Mouse (Mus musculus): ENCODE measurements around the gene Pde4d. TPM values are rescaled to one million over a fixed set of nuclear protein-coding genes. Genes with fewer than 3 reads are reported as not detected.

Pde4d gene
- polyA plus RNA-seq, 2 experiments, result 11.7 to 17.3 TPM

GRCm38 (mm10) chr13:109695098-109695497, 1245.3 kb downstream of the Pde4d start:
- Histone ChIP-seq H3K36me3 (ENCODE audit: control insufficient read depth, insufficient read depth, low read length) (no peaks in the 10 kb centered on the region), H3K4me2 (replicated peaks; ENCODE audit: low read depth, low read length, severe bottlenecking) (no peak overlapping the region), H3K27ac (replicated peaks; ENCODE audit: low read depth, low read length) (no peak overlapping the region), H3K9ac (ENCODE audit: low read depth, low read length, severe bottlenecking) (no peak overlapping the region), H3K4me3 (replicated peaks; ENCODE audit: low read length) (no peak overlapping the region), H3K4me1 (ENCODE audit: control insufficient read depth, insufficient read depth, low read length) (peaks cover 9% of the 10 kb centered on the region), H3K9me3 (ENCODE audit: control insufficient read depth, low read length) (no peaks in the 10 kb centered on the region), H3K27me3 (ENCODE audit: control insufficient read depth, insufficient read depth, low read length) (no peaks in the 10 kb centered on the region)
- no peak for DNase-seq (ENCODE audit: low spot score)
- WGBS, result 47% methylated on average over 6 of the region's 6 CpGs
- no peak for ATAC-seq (ENCODE audit: low FRiP score, low read depth)
- no peak for TF ChIP-seq POLR2A (IDR thresholded peaks at IDR 0.05; ENCODE audit: borderline replicate concordance, extremely low read depth, insufficient read depth, insufficient read length)

GRCm38 (mm10) chr13:109706141-109706540, 1256.4 kb downstream of the Pde4d start:
- TF ChIP-seq POLR2A (IDR thresholded peaks at IDR 0.05; ENCODE audit: borderline replicate concordance, extremely low read depth, insufficient read depth, insufficient read length), result no peak
- H3K27me3 ChIP-seq (ENCODE audit: control insufficient read depth, insufficient read depth, low read length), result no peaks in the 10 kb centered on the region
- DNase-seq (ENCODE audit: low spot score), result no peak
- no peaks in the 10 kb centered on the region for H3K4me1 ChIP-seq (ENCODE audit: control insufficient read depth, insufficient read depth, low read length)
- no peak overlapping the region for H3K27ac ChIP-seq (replicated peaks; ENCODE audit: low read depth, low read length)
- no peaks in the 10 kb centered on the region for H3K36me3 ChIP-seq (ENCODE audit: control insufficient read depth, insufficient read depth, low read length)
- 49% methylated on average over 2 of the region's 2 CpGs for WGBS
- no peak overlapping the region for H3K4me2 ChIP-seq (replicated peaks; ENCODE audit: low read depth, low read length, severe bottlenecking)
- no peak for ATAC-seq (ENCODE audit: low FRiP score, low read depth)
- H3K9ac ChIP-seq (ENCODE audit: low read depth, low read length, severe bottlenecking), result no peak overlapping the region
- H3K9me3 ChIP-seq (ENCODE audit: control insufficient read depth, low read length), result no peaks in the 10 kb centered on the region
- H3K4me3 ChIP-seq (replicated peaks; ENCODE audit: low read length), result no peak overlapping the region

- no peak for TF ChIP-seq POLR2A (IDR thresholded peaks at IDR 0.05; ENCODE audit: borderline replicate concordance, extremely low read depth, insufficient read depth, insufficient read length)
- Histone ChIP-seq H3K27me3 (ENCODE audit: control insufficient read depth, insufficient read depth, low read length) (no peaks in the 10 kb centered on the region), H3K4me1 (ENCODE audit: control insufficient read depth, insufficient read depth, low read length) (no peaks in the 10 kb centered on the region), H3K27ac (replicated peaks; ENCODE audit: low read depth, low read length) (no peak overlapping the region), H3K9me3 (ENCODE audit: control insufficient read depth, low read length) (no peaks in the 10 kb centered on the region), H3K4me3 (replicated peaks; ENCODE audit: low read length) (no peak overlapping the region), H3K4me2 (replicated peaks; ENCODE audit: low read depth, low read length, severe bottlenecking) (no peak overlapping the region), H3K9ac (ENCODE audit: low read depth, low read length, severe bottlenecking) (no peak overlapping the region), H3K36me3 (ENCODE audit: control insufficient read depth, insufficient read depth, low read length) (no peaks in the 10 kb centered on the region)
- ATAC-seq (ENCODE audit: low FRiP score, low read depth), result no peak
- WGBS, result 88% methylated on average over 5 of the region's 5 CpGs
- DNase-seq (ENCODE audit: low spot score), result no peak
Measured at GRCm38 (mm10) chr13:109706579-109706978, 1256.8 kb downstream of the Pde4d start.

GRCm38 (mm10) chr13:109707154-109707553, 1257.4 kb downstream of the Pde4d start:
- Histone ChIP-seq H3K9ac (ENCODE audit: low read depth, low read length, severe bottlenecking) (no peak overlapping the region), H3K4me1 (ENCODE audit: control insufficient read depth, insufficient read depth, low read length) (no peaks in the 10 kb centered on the region), H3K4me3 (replicated peaks; ENCODE audit: low read length) (no peak overlapping the region), H3K27ac (replicated peaks; ENCODE audit: low read depth, low read length) (no peak overlapping the region), H3K36me3 (ENCODE audit: control insufficient read depth, insufficient read depth, low read length) (no peaks in the 10 kb centered on the region), H3K4me2 (replicated peaks; ENCODE audit: low read depth, low read length, severe bottlenecking) (no peak overlapping the region), H3K27me3 (ENCODE audit: control insufficient read depth, insufficient read depth, low read length) (no peaks in the 10 kb centered on the region), H3K9me3 (ENCODE audit: control insufficient read depth, low read length) (no peaks in the 10 kb centered on the region)
- 91% methylated on average over 4 of the region's 4 CpGs for WGBS
- ATAC-seq (ENCODE audit: low FRiP score, low read depth), result no peak
- TF ChIP-seq POLR2A (IDR thresholded peaks at IDR 0.05; ENCODE audit: borderline replicate concordance, extremely low read depth, insufficient read depth, insufficient read length), result no peak
- no peak for DNase-seq (ENCODE audit: low spot score)

- ATAC-seq (ENCODE audit: low FRiP score, low read depth) (no peak), DNase-seq (ENCODE audit: low spot score) (no peak)
- WGBS, result 81% methylated on average over 2 of the region's 2 CpGs
Measured at GRCm38 (mm10) chr13:109708326-109708725, 1258.6 kb downstream of the Pde4d start.

GRCm38 (mm10) chr13:109714581-109714980, 1264.8 kb downstream of the Pde4d start:
- no peak for ATAC-seq (ENCODE audit: low FRiP score, low read depth)
- no peaks in the 10 kb centered on the region for H3K27me3 ChIP-seq (ENCODE audit: control insufficient read depth, insufficient read depth, low read length)

More at GRCm38 (mm10) chr13:109708326-109708725, 1258.6 kb downstream of the Pde4d start:
- Histone ChIP-seq H3K4me2 (replicated peaks; ENCODE audit: low read depth, low read length, severe bottlenecking) (no peak overlapping the region), H3K9me3 (ENCODE audit: control insufficient read depth, low read length) (no peaks in the 10 kb centered on the region), H3K36me3 (ENCODE audit: control insufficient read depth, insufficient read depth, low read length) (no peaks in the 10 kb centered on the region), H3K27me3 (ENCODE audit: control insufficient read depth, insufficient read depth, low read length) (no peaks in the 10 kb centered on the region), H3K4me1 (ENCODE audit: control insufficient read depth, insufficient read depth, low read length) (no peaks in the 10 kb centered on the region), H3K4me3 (replicated peaks; ENCODE audit: low read length) (no peak overlapping the region), H3K27ac (replicated peaks; ENCODE audit: low read depth, low read length) (no peak overlapping the region), H3K9ac (ENCODE audit: low read depth, low read length, severe bottlenecking) (no peak overlapping the region)
- TF ChIP-seq POLR2A (IDR thresholded peaks at IDR 0.05; ENCODE audit: borderline replicate concordance, extremely low read depth, insufficient read depth, insufficient read length), result no peak

More at GRCm38 (mm10) chr13:109714581-109714980, 1264.8 kb downstream of the Pde4d start:
- TF ChIP-seq POLR2A (IDR thresholded peaks at IDR 0.05; ENCODE audit: borderline replicate concordance, extremely low read depth, insufficient read depth, insufficient read length), result no peak
- H3K4me1 ChIP-seq (ENCODE audit: control insufficient read depth, insufficient read depth, low read length), result no peaks in the 10 kb centered on the region
- 87% methylated on average over 2 of the region's 2 CpGs for WGBS
- no peak overlapping the region for H3K4me3 ChIP-seq (replicated peaks; ENCODE audit: low read length)
- H3K36me3 ChIP-seq (ENCODE audit: control insufficient read depth, insufficient read depth, low read length), result no peaks in the 10 kb centered on the region
- H3K9me3 ChIP-seq (ENCODE audit: control insufficient read depth, low read length), result no peaks in the 10 kb centered on the region
- DNase-seq (ENCODE audit: low spot score), result no peak
- H3K9ac ChIP-seq (ENCODE audit: low read depth, low read length, severe bottlenecking), result no peak overlapping the region
- no peak overlapping the region for H3K4me2 ChIP-seq (replicated peaks; ENCODE audit: low read depth, low read length, severe bottlenecking)
- H3K27ac ChIP-seq (replicated peaks; ENCODE audit: low read depth, low read length), result no peak overlapping the region

All from limb, embryonic 14.5 days (tissue).